In genomic region chr2:92726640-92727039, GRCm38 (mm10) we compare ENCODE assay signal across 9 mouse cellular contexts.
DNase-seq lines count a peak whose midpoint lies in the region; ATAC-seq and TF ChIP-seq lines count a peak whose summit lies in the region.
"Had no signal": no experiment of that assay in that cellular context is flagged by ENCODE, and none has a peak within 500 bp of the region (broad histone marks: within the 10 kb centered on the region; RNA-seq: fewer than 3 reads in every experiment).

No protein-coding gene starts in this region.

- no peak overlapping the region for H3K4me2 ChIP-seq in hindbrain, embryonic 16.5 days (ENCODE audit: low read length)
- H3K4me2 ChIP-seq: embryonic facial prominence, embryonic 12.5 days had no signal

- no peaks in the 10 kb centered on the region for H3K27me3 ChIP-seq in hindbrain, embryonic 16.5 days (replicated peaks; ENCODE audit: control insufficient read depth, insufficient read depth, low read length)
- H3K27me3 ChIP-seq: embryonic facial prominence, embryonic 12.5 days had no signal

- peak overlapping the region; percentile 46; the same call in 1 of the 2 replicates for H3K27ac ChIP-seq in gastrocnemius, adult 2 months
- peak overlapping the region; percentile 55 for H3K27ac ChIP-seq in hindbrain, embryonic 16.5 days (ENCODE audit: low read depth, low read length)
- H3K27ac ChIP-seq: embryonic facial prominence, embryonic 12.5 days had no signal

- 72% methylated on average over 7 of the region's 7 CpGs for whole genome bisulfite sequencing in lung, adult 2 months
- WGBS in hindbrain, embryonic 16.5 days, result 25% methylated on average over 7 of the region's 7 CpGs

- no peak for TF ChIP-seq POLR2A in lung, adult 2 months (IDR thresholded peaks at IDR 0.05; ENCODE audit: borderline replicate concordance, extremely low read depth, low read depth, low read length)

- peaks cover 3% of the 10 kb centered on the region; the same call in 1 of the 2 replicates for H3K9me3 ChIP-seq in hindbrain, embryonic 16.5 days (ENCODE audit: control insufficient read depth, low read length)
- H3K9me3 ChIP-seq: embryonic facial prominence, embryonic 12.5 days had no signal

- intact Hi-C loops in gastrocnemius, adult 2 months (cut with DNase I), result no loop called here

- 0 out of 2 replicates have a peak, but pooled peaks cover 2% of the 10 kb centered on the region for H3K4me1 ChIP-seq in lung, adult 2 months (ENCODE audit: control insufficient read depth, insufficient read depth, low read length)
- H3K4me1 ChIP-seq in hindbrain, embryonic 16.5 days (ENCODE audit: control insufficient read depth, insufficient read depth, low read depth, low read length), result peaks cover 23% of the 10 kb centered on the region
- H3K4me1 ChIP-seq: embryonic facial prominence, embryonic 12.5 days had no signal

- H3K4me3 ChIP-seq in gastrocnemius, adult 2 months, result no peak overlapping the region
- H3K4me3 ChIP-seq in lung, adult 2 months (replicated peaks; ENCODE audit: extremely low read depth, low read depth, low read length), result no peak overlapping the region
- H3K4me3 ChIP-seq in hindbrain, embryonic 16.5 days (ENCODE audit: low read length), result no peak overlapping the region
- H3K4me3 ChIP-seq: embryonic facial prominence, embryonic 12.5 days had no signal

- ATAC-seq in hindbrain, embryonic 16.5 days, result peak; percentile 26

- no peak overlapping the region for H3K9ac ChIP-seq in hindbrain, embryonic 16.5 days (ENCODE audit: low read depth, low read length)
- H3K9ac ChIP-seq: embryonic facial prominence, embryonic 12.5 days had no signal

- DNase-seq in gastrocnemius, adult 2 months, result no peak
- no peak for DNase-seq in gastrocnemius, postnatal 10 days
- DNase-seq in lung, postnatal 10 days, result peak; percentile 35
- DNase-seq in lung, adult 2 months, result no peak
- DNase-seq in retina, embryonic 14.5 days (ENCODE audit: low spot score), result peak; percentile 56
- no peak for DNase-seq in urinary bladder, adult 2 months (ENCODE audit: low spot score)
- no peak for DNase-seq in adrenal gland, postnatal 25 days

- no peak for TF ChIP-seq CTCF in gastrocnemius, adult 2 months (IDR thresholded peaks at IDR 0.05)
- no peak for TF ChIP-seq CTCF in lung, adult 2 months (IDR thresholded peaks at IDR 0.05; ENCODE audit: insufficient read depth, low read length)

- no peaks in the 10 kb centered on the region for H3K36me3 ChIP-seq in hindbrain, embryonic 16.5 days (ENCODE audit: control insufficient read depth, insufficient read depth, low read length)
- H3K36me3 ChIP-seq: embryonic facial prominence, embryonic 12.5 days had no signal

Comparison
In these comparisons a context has a peak if more than half of its experiments do, and no peak if none do; other contexts are left out.
1. DNase-seq: peak in lung, postnatal 10 days (single experiment) and retina, embryonic 14.5 days (single experiment); none in gastrocnemius, adult 2 months (single experiment), gastrocnemius, postnatal 10 days (single experiment), lung, adult 2 months (single experiment), urinary bladder, adult 2 months (single experiment) and adrenal gland, postnatal 25 days (single experiment).